Mouse (Mus musculus) lung, postnatal 0 days (tissue): ENCODE results near the gene Flt1.
A peak's percentile ranks its signal among the peaks of the same experiment; 100 is the strongest.

Experiments
- CTCF ChIP-seq: IDR thresholded peaks from 2 replicates; pipeline ENCODE4 v1.5.1; 2016; ENCODE audit warnings: antibody characterized with exemption, mild to moderate bottlenecking
- EP300 ChIP-seq: IDR thresholded peaks from 2 replicates; pipeline ENCODE4 v1.6.1; 2016; ENCODE audit warnings: antibody characterized with exemption, mild to moderate bottlenecking, control low read depth

GRCm38 (mm10) chr5:147769918-147770317, 44.1 kb upstream of the Flt1 start:
- TF ChIP-seq CTCF (no peak), EP300 (peak; percentile 95)
